Mouse (Mus musculus): ENCODE data around the gene C2cd2. TPM values are rescaled to one million over a fixed set of nuclear protein-coding genes. Genes with fewer than 3 reads are reported as not detected.

The C2cd2 gene
- polyA plus RNA-seq, 1 experiment, result 7.9 TPM

DNA sequence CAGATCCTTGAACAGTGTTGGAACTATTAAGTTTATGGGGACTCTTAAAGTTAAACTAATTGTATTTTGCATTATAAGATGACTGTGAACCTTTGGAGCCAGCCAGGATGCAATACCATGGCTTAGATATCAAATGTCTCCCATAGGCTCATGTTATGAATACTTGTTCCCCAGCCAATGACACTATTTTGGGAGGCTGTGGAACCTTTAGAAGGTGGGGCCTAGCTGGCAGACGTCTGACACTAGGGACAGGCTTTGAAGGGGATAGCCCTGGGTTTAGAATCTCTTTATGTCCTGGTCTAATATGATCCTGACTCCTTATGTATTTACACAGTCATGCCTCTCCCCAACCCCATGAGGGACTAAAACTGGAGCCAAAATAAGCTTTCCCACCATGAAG, 88.0 kb downstream of the C2cd2 start:
- Histone ChIP-seq H3K4me3 (ENCODE audit: low read depth, low read length) (no peak overlapping the region), H3K36me3 (ENCODE audit: control insufficient read depth, insufficient read depth, low read length) (peaks cover 11% of the 10 kb centered on the region), H3K27me3 (ENCODE audit: control insufficient read depth, insufficient read depth, low read length) (no peaks in the 10 kb centered on the region), H3K4me1 (ENCODE audit: control insufficient read depth, insufficient read depth, insufficient read length, low read length) (no peaks in the 10 kb centered on the region), H3K27ac (ENCODE audit: insufficient read depth, low read depth, low read length) (no peak overlapping the region)
- WGBS, result 64% methylated on average over 1 of the region's 1 CpGs
- TF ChIP-seq CTCF (IDR thresholded peaks at IDR 0.05; ENCODE audit: extremely low read depth, insufficient read length, insufficient replicate concordance, low read depth, low read length) (no peak), POLR2A (IDR thresholded peaks at IDR 0.05; ENCODE audit: low read depth, low read length) (no peak)

DNA sequence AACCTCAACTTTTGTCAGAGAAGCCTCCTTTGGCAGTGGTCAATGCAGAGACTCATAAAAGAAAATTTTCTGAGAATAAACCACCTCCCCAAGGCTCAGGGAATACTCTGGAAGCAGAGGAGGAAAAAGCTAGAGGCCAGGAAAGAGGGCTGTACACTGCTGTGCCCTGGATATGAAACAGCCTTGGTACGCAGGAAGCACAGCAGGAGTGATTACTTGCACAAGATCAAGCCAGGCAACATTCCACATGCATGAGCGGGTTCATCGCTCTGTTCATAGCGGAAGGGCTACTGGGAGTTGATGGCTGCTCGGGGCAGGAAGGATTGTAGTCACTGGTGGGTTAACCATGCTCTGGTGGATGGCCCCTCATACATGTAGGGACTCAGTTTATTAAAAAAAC, 89.7 kb downstream of the C2cd2 start:
- no peaks in the 10 kb centered on the region for H3K27me3 ChIP-seq (ENCODE audit: control insufficient read depth, insufficient read depth, low read length)
- WGBS, result 90% methylated on average over 5 of the region's 5 CpGs
- H3K27ac ChIP-seq (ENCODE audit: insufficient read depth, low read depth, low read length), result no peak overlapping the region
- no peak for TF ChIP-seq CTCF (IDR thresholded peaks at IDR 0.05; ENCODE audit: extremely low read depth, insufficient read length, insufficient replicate concordance, low read depth, low read length)
- no peak for TF ChIP-seq POLR2A (IDR thresholded peaks at IDR 0.05; ENCODE audit: low read depth, low read length)
- peaks cover 15% of the 10 kb centered on the region for H3K36me3 ChIP-seq (ENCODE audit: control insufficient read depth, insufficient read depth, low read length)
- no peak overlapping the region for H3K4me3 ChIP-seq (ENCODE audit: low read depth, low read length)
- H3K4me1 ChIP-seq (ENCODE audit: control insufficient read depth, insufficient read depth, insufficient read length, low read length), result no peaks in the 10 kb centered on the region

DNA sequence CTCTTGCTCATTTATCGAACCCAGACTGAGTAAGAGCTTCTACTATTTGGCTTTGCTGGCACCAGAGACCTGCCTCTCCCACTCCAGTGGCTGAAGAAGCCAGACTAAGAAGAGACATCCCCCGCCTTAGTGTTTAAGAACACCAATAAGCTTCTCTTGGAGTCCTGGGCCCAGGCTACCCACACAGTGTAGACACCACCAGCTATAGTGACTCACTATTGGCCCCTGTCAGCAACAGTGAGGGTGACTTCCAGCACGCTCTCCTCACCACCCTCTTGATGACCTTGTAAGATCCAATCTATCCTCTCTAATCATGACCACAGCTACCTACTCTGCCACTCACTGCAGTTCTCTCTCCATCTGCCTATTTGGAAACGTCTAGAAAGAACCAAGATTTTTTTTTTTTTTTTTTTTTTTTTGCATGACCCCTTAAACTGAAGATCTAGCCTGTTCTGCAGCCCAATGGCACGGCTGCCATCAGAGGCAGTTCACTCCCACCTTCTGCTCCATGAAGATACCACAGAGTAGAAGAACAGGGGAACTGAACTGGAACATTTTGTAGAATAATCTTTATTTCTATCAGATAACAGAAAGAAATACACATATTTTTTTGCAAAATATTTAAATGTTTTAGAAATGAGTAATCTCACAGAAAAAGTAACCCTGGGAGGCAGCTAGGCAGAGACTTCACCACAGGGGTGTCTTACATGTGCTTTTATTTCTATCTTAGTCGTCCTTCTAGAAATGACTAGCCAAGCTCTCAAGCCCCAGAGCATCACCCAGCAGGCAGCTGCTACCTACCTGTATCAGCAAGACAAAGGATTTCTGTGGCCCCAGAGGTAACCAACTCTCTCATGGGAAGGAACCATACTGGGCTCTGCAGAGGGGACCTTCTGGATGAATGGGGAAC, 93.0 kb downstream of the C2cd2 start:
- H3K4me1 ChIP-seq (ENCODE audit: control insufficient read depth, insufficient read depth, insufficient read length, low read length), result no peaks in the 10 kb centered on the region
- TF ChIP-seq POLR2A (IDR thresholded peaks at IDR 0.05; ENCODE audit: low read depth, low read length), result no peak
- TF ChIP-seq CTCF (IDR thresholded peaks at IDR 0.05; ENCODE audit: extremely low read depth, insufficient read length, insufficient replicate concordance, low read depth, low read length), result no peak
- no peak overlapping the region for H3K4me3 ChIP-seq (ENCODE audit: low read depth, low read length)
- H3K27ac ChIP-seq (ENCODE audit: insufficient read depth, low read depth, low read length), result no peak overlapping the region
- WGBS, result 80% methylated on average over 6 of the region's 6 CpGs
- H3K27me3 ChIP-seq (ENCODE audit: control insufficient read depth, insufficient read depth, low read length), result no peaks in the 10 kb centered on the region
- peaks cover 14% of the 10 kb centered on the region for H3K36me3 ChIP-seq (ENCODE audit: control insufficient read depth, insufficient read depth, low read length)

DNA sequence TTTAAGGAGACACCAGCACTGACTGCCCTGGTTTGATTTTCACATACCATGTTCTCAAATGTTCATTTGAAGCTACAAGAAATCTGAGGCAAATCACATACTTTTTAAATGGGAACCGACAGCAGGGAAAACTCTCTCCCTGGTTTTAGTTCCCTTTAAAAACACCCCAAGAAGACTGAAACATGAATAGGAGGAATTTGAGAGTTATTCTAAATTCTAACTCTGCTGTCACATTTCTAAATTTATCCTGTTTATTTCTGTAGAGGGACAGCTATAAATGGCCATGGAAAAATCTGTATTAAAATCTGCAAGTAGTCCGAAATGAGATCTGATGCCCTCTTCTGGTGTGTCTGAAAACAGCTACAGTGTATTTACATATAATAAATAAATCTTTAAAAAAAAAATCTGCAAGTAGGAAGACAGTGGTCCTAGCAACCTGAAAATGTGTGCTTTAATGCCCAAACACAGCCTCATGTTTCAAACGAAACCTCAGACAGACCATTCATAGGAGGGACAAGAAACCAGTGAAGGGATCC, 98.4 kb downstream of the C2cd2 start:
- TF ChIP-seq CTCF (IDR thresholded peaks at IDR 0.05; ENCODE audit: extremely low read depth, insufficient read length, insufficient replicate concordance, low read depth, low read length), result no peak
- TF ChIP-seq POLR2A (IDR thresholded peaks at IDR 0.05; ENCODE audit: low read depth, low read length), result no peak
- no peaks in the 10 kb centered on the region for H3K27me3 ChIP-seq (ENCODE audit: control insufficient read depth, insufficient read depth, low read length)
- H3K27ac ChIP-seq (ENCODE audit: insufficient read depth, low read depth, low read length), result no peak overlapping the region
- WGBS, result 82% methylated on average over 3 of the region's 3 CpGs
- H3K36me3 ChIP-seq (ENCODE audit: control insufficient read depth, insufficient read depth, low read length), result peaks cover 12% of the 10 kb centered on the region; the same call in 1 of the 2 replicates
- no peak overlapping the region for H3K4me3 ChIP-seq (ENCODE audit: low read depth, low read length)
- no peaks in the 10 kb centered on the region for H3K4me1 ChIP-seq (ENCODE audit: control insufficient read depth, insufficient read depth, insufficient read length, low read length)

DNA sequence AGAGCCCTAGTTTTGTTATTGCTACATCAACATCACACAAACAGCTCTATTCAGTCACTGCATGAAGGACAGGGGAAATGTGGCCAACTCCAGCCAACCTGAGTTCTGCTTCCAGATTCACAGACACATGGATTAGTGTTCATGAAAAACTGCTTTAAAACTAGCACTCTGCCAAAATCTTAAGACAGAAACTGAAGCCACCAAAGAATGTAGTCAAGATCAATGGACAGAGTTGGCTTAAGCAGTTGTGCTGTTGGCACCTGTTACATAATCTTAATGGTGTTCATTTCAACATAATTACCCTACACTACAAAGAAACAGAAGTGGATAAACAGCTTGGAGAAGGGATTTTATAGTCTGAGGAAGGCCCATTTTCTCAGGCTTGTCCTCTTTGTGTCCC, 106.3 kb downstream of the C2cd2 start:
- H3K27ac ChIP-seq (ENCODE audit: insufficient read depth, low read depth, low read length), result no peak overlapping the region
- H3K36me3 ChIP-seq (ENCODE audit: control insufficient read depth, insufficient read depth, low read length), result peaks cover 6% of the 10 kb centered on the region
- H3K4me3 ChIP-seq (ENCODE audit: low read depth, low read length), result no peak overlapping the region
- no peaks in the 10 kb centered on the region for H3K27me3 ChIP-seq (ENCODE audit: control insufficient read depth, insufficient read depth, low read length)
- no peaks in the 10 kb centered on the region for H3K4me1 ChIP-seq (ENCODE audit: control insufficient read depth, insufficient read depth, insufficient read length, low read length)
- TF ChIP-seq POLR2A (IDR thresholded peaks at IDR 0.05; ENCODE audit: low read depth, low read length) (no peak), CTCF (IDR thresholded peaks at IDR 0.05; ENCODE audit: extremely low read depth, insufficient read length, insufficient replicate concordance, low read depth, low read length) (no peak)

DNA sequence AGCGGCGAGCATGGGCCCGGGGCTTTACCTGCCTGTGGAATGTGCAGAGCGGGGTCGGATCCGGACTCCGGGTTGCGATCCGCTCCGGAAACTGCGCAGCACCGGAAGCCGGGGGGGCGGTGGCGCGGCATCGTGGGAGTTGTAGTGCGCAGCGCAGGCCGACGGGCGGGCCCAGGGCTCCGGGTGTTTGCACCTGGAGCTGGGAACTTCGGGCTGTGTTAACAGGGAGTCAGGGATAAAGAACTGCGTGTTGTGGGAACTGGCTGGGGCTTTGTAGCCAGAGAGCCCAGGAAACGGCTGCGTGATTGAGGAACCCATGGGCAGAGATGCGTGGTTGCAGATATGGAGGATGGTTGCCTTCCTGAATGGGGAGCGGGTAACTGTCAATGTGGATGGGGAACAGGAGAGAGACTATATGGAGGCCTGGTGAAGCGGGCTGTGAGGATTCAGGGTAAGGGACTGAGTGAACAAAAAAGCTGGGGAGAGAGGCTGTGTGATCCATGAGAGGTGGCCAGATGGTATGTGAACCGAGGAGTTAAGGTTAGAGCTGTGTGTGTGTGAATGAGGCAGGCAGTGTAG, 110.6 kb downstream of the C2cd2 start, which contains the start of gene Prdm15:
Prdm15 (minus strand) TSS at position 110 of the 579 bp plus-strand sequence.
- TF ChIP-seq CTCF (IDR thresholded peaks at IDR 0.05; ENCODE audit: extremely low read depth, insufficient read length, insufficient replicate concordance, low read depth, low read length) (no peak), POLR2A (IDR thresholded peaks at IDR 0.05; ENCODE audit: low read depth, low read length) (peak; percentile 48; the same call in 1 of the 2 replicates)
- peaks cover 3% of the 10 kb centered on the region; the same call in 1 of the 2 replicates for H3K4me1 ChIP-seq (ENCODE audit: control insufficient read depth, insufficient read depth, insufficient read length, low read length)
- peak within 1 kb of the TSS; percentile 97 for H3K4me3 ChIP-seq (ENCODE audit: low read depth, low read length)
- H3K27ac ChIP-seq (ENCODE audit: insufficient read depth, low read depth, low read length), result peak within 1 kb of the TSS; percentile 94
- under 1% methylated on average over 31 of the region's 31 CpGs for WGBS
- H3K36me3 ChIP-seq (ENCODE audit: control insufficient read depth, insufficient read depth, low read length), result no peaks in the 10 kb centered on the region
- H3K27me3 ChIP-seq (ENCODE audit: control insufficient read depth, insufficient read depth, low read length), result no peaks in the 10 kb centered on the region
